Mouse (Mus musculus) lung, embryonic 14.5 days (tissue): ENCODE data around the gene Ccl22. TPM values are rescaled to one million over a fixed set of nuclear protein-coding genes. Genes with fewer than 3 reads are reported as not detected.

Experiments
- ATAC-seq: fragments of 200-750 bp; cut with Nextera tagmentation; 2 replicates; pipeline ENCODE4 v1.8.0; 2017; ENCODE audit warnings: mild to moderate bottlenecking, moderate TSS enrichment, moderate library complexity; ENCODE audit not compliant: insufficient read depth
- DNase-seq: peaks from one replicate; pipeline ENCODE4 v3.0.0-alpha.2; 2015
- H3K27ac ChIP-seq: fragments of 300-500 bp; sonication (generic); 2 replicates; pipeline ENCODE4 v1.5.1; 2014; ENCODE audit warnings: low read depth, mild to moderate bottlenecking, moderate library complexity
- H3K27me3 ChIP-seq: fragments of 300-500 bp; sonication (generic); 2 replicates; pipeline ENCODE4 v1.6.1; 2014; ENCODE audit warnings: low read length, control low read depth; ENCODE audit not compliant: insufficient read depth
- H3K36me3 ChIP-seq: fragments of 300-500 bp; sonication (generic); 2 replicates; pipeline ENCODE4 v1.6.1; 2014; ENCODE audit warnings: control low read depth; ENCODE audit not compliant: insufficient read depth
- H3K4me1 ChIP-seq: fragments of 300-500 bp; sonication (generic); 2 replicates; pipeline ENCODE4 v1.6.1; 2014; ENCODE audit warnings: antibody characterized with exemption, control low read depth; ENCODE audit not compliant: insufficient read depth
- H3K4me2 ChIP-seq: fragments of 300-500 bp; sonication (generic); 2 replicates; pipeline ENCODE4 v1.6.1; 2014; ENCODE audit warnings: mild to moderate bottlenecking
- H3K4me3 ChIP-seq: fragments of 300-500 bp; sonication (generic); 2 replicates; pipeline ENCODE4 v1.5.1; 2014; ENCODE audit warnings: low read depth, low read length
- H3K9ac ChIP-seq: fragments of 300-500 bp; sonication (generic); 2 replicates; pipeline ENCODE4 v1.6.1; 2014
- H3K9me3 ChIP-seq: fragments of 300-500 bp; sonication (generic); 2 replicates; pipeline ENCODE4 v1.6.1; 2016; ENCODE audit warnings: low read depth, low read length, control low read depth
- CTCF ChIP-seq: IDR thresholded peaks from 2 replicates; pipeline ENCODE4 v1.5.1; 2016; ENCODE audit warnings: antibody characterized with exemption, low read depth
- WGBS: fragments of 180-500 bp; shearing (Covaris S2); extraction: QIAGEN DNeasy Blood & Tissue Kit; methylation state at CpG from one replicate; pipeline ENCODE4 v1.1.7; 2014; 5-methylcytosine and 5-hydroxymethylcytosine counted together
- polyA plus RNA-seq: library from polyadenylated mRNA; unstranded; fragments of >200 nt; fragmentation: Nextera tagmentation; extraction: Ambion mirVana; gene quantifications from 2 replicates; pipeline ENCODE4 v1.2.1, GENCODE M21; 2014

Ccl22 gene
- polyA plus RNA-seq, 1 experiment from 2014 or later, result not detected

- 0% methylated on average over 38 of the region's 38 CpGs for WGBS
- TF ChIP-seq CTCF, result no peak
- peak within 1 kb of the TSS; percentile 48 for H3K4me3 ChIP-seq
- H3K4me2 ChIP-seq, result peak within 1 kb of the TSS; percentile 77
- peak within 1 kb of the TSS; percentile 55 for H3K9ac ChIP-seq
- H3K27ac ChIP-seq, result peak within 1 kb of the TSS; percentile 19
- no peaks in the 10 kb centered on the region for H3K9me3 ChIP-seq
- ATAC-seq (peak; percentile 89), DNase-seq (peak; percentile 88)
- peaks cover 11% of the 10 kb centered on the region; the same call in 1 of the 2 replicates for H3K4me1 ChIP-seq
- H3K36me3 ChIP-seq, result no peaks in the 10 kb centered on the region
- H3K27me3 ChIP-seq, result peaks cover 37% of the 10 kb centered on the region
Measured at GRCm38 (mm10) chr8:94771941-94772670, 26.7 kb downstream of the Ccl22 start, which contains the start of gene Cx3cl1. Gene Cx3cl1 (plus strand): TSS chr8:94772009.

DNA sequence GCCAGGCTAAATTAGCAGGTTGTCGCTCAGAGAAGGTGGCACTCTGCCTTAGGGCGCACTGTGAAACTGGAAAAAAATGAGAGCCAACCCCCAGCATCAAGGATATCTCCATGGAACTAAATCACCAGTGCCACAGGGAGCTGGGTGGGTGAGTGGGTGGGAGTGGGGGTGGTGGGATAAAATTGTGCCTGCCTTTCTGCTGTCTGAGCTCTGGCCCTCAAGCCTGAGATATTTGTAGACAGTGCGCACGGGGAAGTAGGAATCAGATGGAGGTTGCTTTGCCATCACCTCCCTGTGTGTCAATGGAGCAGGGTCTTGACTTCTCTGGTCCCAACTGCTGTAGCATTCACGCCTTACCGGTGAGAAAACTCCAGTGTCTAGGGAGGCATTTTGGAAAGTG, 27.7 kb downstream of the Ccl22 start:
- WGBS, result 42% methylated on average over 6 of the region's 6 CpGs
- Histone ChIP-seq H3K4me3 (no peak overlapping the region), H3K4me2 (no peak overlapping the region), H3K9me3 (no peaks in the 10 kb centered on the region), H3K27me3 (peaks cover 37% of the 10 kb centered on the region), H3K36me3 (no peaks in the 10 kb centered on the region), H3K9ac (no peak overlapping the region), H3K4me1 (peaks cover 16% of the 10 kb centered on the region), H3K27ac (no peak overlapping the region)
- TF ChIP-seq CTCF, result no peak
- DNase-seq (no peak), ATAC-seq (no peak)

DNA sequence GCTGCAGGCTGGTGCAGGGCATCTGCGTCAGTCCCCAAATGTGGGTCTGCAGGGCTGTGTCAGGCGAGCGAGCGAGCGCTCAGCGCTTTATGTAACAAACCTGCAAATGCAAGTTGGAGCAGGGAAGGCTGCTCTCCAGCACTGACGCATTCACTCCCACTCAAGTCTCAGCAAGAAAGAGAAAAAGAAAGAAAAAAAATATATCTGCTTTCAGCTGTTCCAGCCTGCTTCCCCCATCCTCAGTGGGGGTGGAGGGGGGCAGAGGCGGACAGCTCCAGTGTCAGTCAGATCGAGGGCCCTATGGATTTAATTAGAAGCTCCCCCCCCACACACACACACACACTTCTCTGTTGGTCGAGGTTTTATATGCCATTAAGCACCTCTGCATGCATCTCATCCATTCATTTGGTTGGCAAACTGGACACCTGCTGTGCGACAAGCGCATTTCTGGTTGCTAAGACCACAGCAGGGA, 28.3 kb downstream of the Ccl22 start:
- TF ChIP-seq CTCF, result no peak
- Histone ChIP-seq H3K4me3 (no peak overlapping the region), H3K9me3 (no peaks in the 10 kb centered on the region), H3K36me3 (no peaks in the 10 kb centered on the region), H3K4me1 (peaks cover 22% of the 10 kb centered on the region), H3K4me2 (no peak overlapping the region), H3K27me3 (peaks cover 37% of the 10 kb centered on the region), H3K27ac (no peak overlapping the region), H3K9ac (no peak overlapping the region)
- 22% methylated on average over 12 of the region's 12 CpGs for WGBS
- ATAC-seq, result no peak
- no peak for DNase-seq

GRCm38 (mm10) chr8:94774601-94775000, 29.2 kb downstream of the Ccl22 start:
- Histone ChIP-seq H3K27me3 (peaks cover 37% of the 10 kb centered on the region), H3K4me3 (no peak overlapping the region), H3K9ac (no peak overlapping the region), H3K9me3 (no peaks in the 10 kb centered on the region), H3K27ac (no peak overlapping the region), H3K4me1 (peaks cover 22% of the 10 kb centered on the region), H3K4me2 (no peak overlapping the region), H3K36me3 (no peaks in the 10 kb centered on the region)
- WGBS, result 77% methylated on average over 1 of the region's 1 CpGs
- TF ChIP-seq CTCF, result no peak
- DNase-seq (no peak), ATAC-seq (no peak)

GRCm38 (mm10) chr8:94776346-94776745, 31.0 kb downstream of the Ccl22 start:
- H3K27me3 ChIP-seq, result peaks cover 28% of the 10 kb centered on the region
- no peak overlapping the region for H3K27ac ChIP-seq
- no peak overlapping the region for H3K4me3 ChIP-seq
- peaks cover 16% of the 10 kb centered on the region for H3K4me1 ChIP-seq
- H3K4me2 ChIP-seq, result no peak overlapping the region
- no peak overlapping the region for H3K9ac ChIP-seq
- H3K9me3 ChIP-seq, result no peaks in the 10 kb centered on the region
- WGBS, result 73% methylated on average over 2 of the region's 2 CpGs
- no peaks in the 10 kb centered on the region for H3K36me3 ChIP-seq
- DNase-seq (no peak), ATAC-seq (no peak)
- TF ChIP-seq CTCF, result no peak

GRCm38 (mm10) chr8:94778036-94778435, 32.6 kb downstream of the Ccl22 start:
- 49% methylated on average over 10 of the region's 10 CpGs for WGBS
- H3K27ac ChIP-seq, result peak overlapping the region; percentile 31; the same call in 1 of the 2 replicates
- no peaks in the 10 kb centered on the region for H3K36me3 ChIP-seq
- ATAC-seq (no peak), DNase-seq (peak; percentile 63)
- H3K4me3 ChIP-seq, result no peak overlapping the region
- H3K9ac ChIP-seq, result no peak overlapping the region
- peaks cover 13% of the 10 kb centered on the region for H3K4me1 ChIP-seq
- peaks cover 13% of the 10 kb centered on the region; the same call in 1 of the 2 replicates for H3K27me3 ChIP-seq
- no peak overlapping the region for H3K4me2 ChIP-seq
- no peaks in the 10 kb centered on the region for H3K9me3 ChIP-seq
- TF ChIP-seq CTCF, result no peak

DNA sequence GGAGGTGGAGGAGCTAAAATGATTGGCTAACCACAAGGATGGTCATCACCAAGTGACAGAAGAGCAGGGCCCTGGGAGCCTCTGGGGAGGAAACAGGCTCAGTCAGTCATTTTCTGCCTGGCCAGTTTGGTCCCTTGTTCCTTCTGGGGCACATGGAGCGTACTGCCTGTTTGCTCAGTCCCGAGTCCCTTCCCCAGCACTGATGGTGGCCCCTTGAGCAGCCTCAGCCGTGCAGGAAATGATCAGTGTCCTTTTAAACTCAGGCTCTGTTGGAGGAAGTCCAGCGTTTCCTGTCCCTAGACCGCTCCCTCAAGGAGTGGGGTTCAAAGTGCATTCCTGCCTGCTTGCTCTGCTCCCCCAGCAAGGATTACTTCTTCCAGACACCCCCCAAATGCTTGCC, 33.1 kb downstream of the Ccl22 start:
- no peaks in the 10 kb centered on the region for H3K36me3 ChIP-seq
- H3K4me2 ChIP-seq, result no peak overlapping the region
- ATAC-seq, result peak; percentile 75
- no peak overlapping the region for H3K9ac ChIP-seq
- peaks cover 13% of the 10 kb centered on the region for H3K4me1 ChIP-seq
- H3K4me3 ChIP-seq, result no peak overlapping the region
- H3K27ac ChIP-seq, result peak overlapping the region; percentile 31; the same call in 1 of the 2 replicates
- no peaks in the 10 kb centered on the region for H3K9me3 ChIP-seq
- peak; percentile 74 for DNase-seq
- H3K27me3 ChIP-seq, result peaks cover 9% of the 10 kb centered on the region; the same call in 1 of the 2 replicates
- 13% methylated on average over 5 of the region's 5 CpGs for WGBS
- no peak for TF ChIP-seq CTCF
